8 mouse cellular contexts compared by ENCODE assay signal in genomic region chr4:46650086-46650753, GRCm38 (mm10). TPM values are rescaled to one million over a fixed set of nuclear protein-coding genes. Genes with fewer than 3 reads are reported as not detected.
DNase-seq lines count a peak whose midpoint lies in the region; ATAC-seq and TF ChIP-seq lines count a peak whose summit lies in the region.

TSS of gene Tbc1d2 (minus strand) at chr4:46650209.

- in situ Hi-C loops in CH12.LX (cut with MboI; ENCODE audit: low pct_ligation_motif_present, low pct_unique_long_range_greater_than_20kb, low sequenced_read_pairs), result loop anchor here (5.0 to 10.0 kb wide), 2 partner anchors 38 to 115 kb away; partner anchors contain the start of gene Trim14

- peak within 1 kb of the TSS; percentile 64 for H3K9ac ChIP-seq in CH12.LX (ENCODE audit: insufficient read depth, low read depth)
- peak within 1 kb of the TSS; percentile 62 for H3K9ac ChIP-seq in forebrain, embryonic 12.5 days
- peak within 1 kb of the TSS; percentile 86 for H3K9ac ChIP-seq in heart, embryonic 16.5 days (ENCODE audit: low read length)
- peak within 1 kb of the TSS; percentile 41 for H3K9ac ChIP-seq in liver, embryonic 14.5 days (replicated peaks)
- peak within 1 kb of the TSS; percentile 53; the same call in 1 of the 2 replicates for H3K9ac ChIP-seq in stomach, embryonic 15.5 days

- H3K36me3 ChIP-seq in CH12.LX (replicated peaks in 1 of 2; ENCODE audit: control insufficient read depth in 1 of 2, insufficient read depth in 1 of 2, low read length in 1 of 2), result no peaks in the 10 kb centered on the region
- no peaks in the 10 kb centered on the region for H3K36me3 ChIP-seq in forebrain, embryonic 12.5 days (replicated peaks)
- no peaks in the 10 kb centered on the region for H3K36me3 ChIP-seq in heart, embryonic 16.5 days (ENCODE audit: control insufficient read depth, insufficient read depth)
- H3K36me3 ChIP-seq in liver, embryonic 14.5 days (replicated peaks; ENCODE audit: control insufficient read depth, insufficient read depth, low read depth), result no peaks in the 10 kb centered on the region
- no peaks in the 10 kb centered on the region for H3K36me3 ChIP-seq in stomach, embryonic 15.5 days

- peak within 1 kb of the TSS; percentile 98 for H3K4me2 ChIP-seq in CH12.LX (ENCODE audit: insufficient read depth, low read depth, poor library complexity, severe bottlenecking)
- H3K4me2 ChIP-seq in forebrain, embryonic 12.5 days, result peak within 1 kb of the TSS; percentile 94
- peak within 1 kb of the TSS; percentile 99 for H3K4me2 ChIP-seq in heart, embryonic 16.5 days (ENCODE audit: low read depth, low read length)
- H3K4me2 ChIP-seq in liver, embryonic 14.5 days (ENCODE audit: low read depth), result peak within 1 kb of the TSS; percentile 97
- H3K4me2 ChIP-seq in stomach, embryonic 15.5 days, result peak within 1 kb of the TSS; percentile 93

- peak; percentile 37 for TF ChIP-seq RAD21 in CH12.LX (IDR thresholded peaks at IDR 0.05; ENCODE audit: low read depth, low read length)

- ATAC-seq in cerebellum, adult (ENCODE audit: insufficient number of reproducible peaks, low FRiP score, low TSS enrichment), result peak; percentile 95
- ATAC-seq in forebrain, embryonic 12.5 days (ENCODE audit: low FRiP score), result peak; percentile 97
- peak; percentile 96 for ATAC-seq in heart, embryonic 16.5 days (replicated peaks; ENCODE audit: extremely low read depth, insufficient read depth, low FRiP score)
- ATAC-seq in liver, embryonic 14.5 days (ENCODE audit: insufficient read depth), result peak; percentile 94
- peak; percentile 97 for ATAC-seq in stomach, embryonic 15.5 days (ENCODE audit: insufficient read depth, low FRiP score, low read depth)

- peaks cover 27% of the 10 kb centered on the region for H3K27me3 ChIP-seq in CH12.LX (replicated peaks)
- H3K27me3 ChIP-seq in forebrain, embryonic 12.5 days, result peaks cover 49% of the 10 kb centered on the region
- H3K27me3 ChIP-seq in heart, embryonic 16.5 days (ENCODE audit: control insufficient read depth, insufficient read depth, low read length), result peaks cover 29% of the 10 kb centered on the region
- H3K27me3 ChIP-seq in liver, embryonic 14.5 days (ENCODE audit: control insufficient read depth, insufficient read depth, low read length), result peaks cover 21% of the 10 kb centered on the region
- H3K27me3 ChIP-seq in stomach, embryonic 15.5 days (replicated peaks), result peaks cover 3% of the 10 kb centered on the region

- H3K4me3 ChIP-seq in CH12.LX (replicated peaks in 1 of 3; ENCODE audit: low read depth in 2 of 3, low read length in 2 of 3, poor library complexity in 1 of 3), result peak within 1 kb of the TSS; percentile 69 to 76 (median 75)
- peak within 1 kb of the TSS; percentile 73 for H3K4me3 ChIP-seq in forebrain, embryonic 12.5 days (replicated peaks)
- peak within 1 kb of the TSS; percentile 83 for H3K4me3 ChIP-seq in heart, embryonic 16.5 days (ENCODE audit: low read length)
- H3K4me3 ChIP-seq in liver, embryonic 14.5 days (ENCODE audit: insufficient read depth in 1 of 2, low read depth in 2 of 2, low read length in 2 of 2), result peak within 1 kb of the TSS; percentile 61 to 81
- peak within 1 kb of the TSS; percentile 71 for H3K4me3 ChIP-seq in stomach, embryonic 15.5 days (replicated peaks)

- H3K4me1 ChIP-seq in CH12.LX (ENCODE audit: control insufficient read depth in 1 of 2, insufficient read depth in 2 of 2), result peaks cover 0 to 17% of the 10 kb centered on the region in 2 experiments; a peak in 2 of 4 replicates
- H3K4me1 ChIP-seq in forebrain, embryonic 12.5 days, result peaks cover 12% of the 10 kb centered on the region; the same call in 1 of the 2 replicates
- H3K4me1 ChIP-seq in heart, embryonic 16.5 days (ENCODE audit: control insufficient read depth, insufficient read depth, low read length), result peaks cover 3% of the 10 kb centered on the region
- H3K4me1 ChIP-seq in liver, embryonic 14.5 days (replicated peaks; ENCODE audit: control insufficient read depth in 2 of 2, insufficient read depth in 2 of 2, low read length in 1 of 2), result peaks cover 11% of the 10 kb centered on the region in 2 experiments
- H3K4me1 ChIP-seq in stomach, embryonic 15.5 days, result peaks cover 7% of the 10 kb centered on the region; the same call in 1 of the 2 replicates

- peak; percentile 89 for DNase-seq in CH12.LX (ENCODE audit: extremely low read depth)
- DNase-seq in kidney, postnatal 25 days, result peak; percentile 96 to 97
- DNase-seq in liver, embryonic 14.5 days (ENCODE audit: low read depth in 3 of 3, low spot score in 3 of 3), result peak; percentile 73 to 80 (median 76)
- DNase-seq in neural tube, embryonic 10.5 days (ENCODE audit: extremely low spot score, low spot score), result peak; percentile 95

- dilution Hi-C loops in CH12.LX (cut with MboI; ENCODE audit: extremely low pct_ligation_motif_present, extremely low pct_unique_long_range_greater_than_20kb, low sequenced_read_pairs), result no loop called here

- no peak for TF ChIP-seq EP300 in CH12.LX (IDR thresholded peaks at IDR 0.05; ENCODE audit: low read length)
- no peak for TF ChIP-seq EP300 in liver, embryonic 14.5 days (IDR thresholded peaks at IDR 0.05; ENCODE audit: low read depth)

- peak; percentile 91 for TF ChIP-seq POLR2A in CH12.LX (IDR thresholded peaks at IDR 0.05; ENCODE audit: low read depth, low read length)

- no peaks in the 10 kb centered on the region for H3K79me2 ChIP-seq in CH12.LX (replicated peaks; ENCODE audit: control insufficient read depth, extremely low read depth, insufficient read depth, poor library complexity, severe bottlenecking)

- peak in 1 of 2 experiments; percentile 56; a peak in 2 of 4 replicates for TF ChIP-seq CTCF in CH12.LX (conservative IDR thresholded peaks at IDR 0.05 in 1 of 2, IDR thresholded peaks at IDR 0.05 in 1 of 2; ENCODE audit: low read depth in 2 of 2, low read length in 2 of 2)
- TF ChIP-seq CTCF in liver, embryonic 14.5 days (IDR thresholded peaks at IDR 0.05; ENCODE audit: low read depth), result peak; percentile 61

- no peaks in the 10 kb centered on the region for H3K9me3 ChIP-seq in CH12.LX (replicated peaks; ENCODE audit: low read length)
- H3K9me3 ChIP-seq in forebrain, embryonic 12.5 days, result no peaks in the 10 kb centered on the region
- no peaks in the 10 kb centered on the region for H3K9me3 ChIP-seq in heart, embryonic 16.5 days (replicated peaks; ENCODE audit: control insufficient read depth, low read length)
- H3K9me3 ChIP-seq in liver, embryonic 14.5 days (ENCODE audit: control insufficient read depth, low read length), result no peaks in the 10 kb centered on the region
- no peaks in the 10 kb centered on the region for H3K9me3 ChIP-seq in stomach, embryonic 15.5 days

- no peak within 1 kb of the TSS for H3K27ac ChIP-seq in CH12.LX (ENCODE audit: insufficient read depth, low read depth)
- H3K27ac ChIP-seq in forebrain, embryonic 12.5 days, result peak within 1 kb of the TSS; percentile 70; the same call in 1 of the 2 replicates
- H3K27ac ChIP-seq in heart, embryonic 16.5 days (ENCODE audit: low read length), result peak within 1 kb of the TSS; percentile 82
- H3K27ac ChIP-seq in liver, embryonic 14.5 days, result no peak within 1 kb of the TSS; the same call in 1 of the 2 replicates
- H3K27ac ChIP-seq in stomach, embryonic 15.5 days, result peak within 1 kb of the TSS; percentile 84

- WGBS in forebrain, embryonic 12.5 days, result under 1% methylated on average over 67 of the region's 69 CpGs
- under 1% methylated on average over 69 of the region's 69 CpGs for WGBS in heart, embryonic 16.5 days
- under 1% methylated on average over 69 of the region's 69 CpGs for WGBS in liver, embryonic 14.5 days (ENCODE audit: insufficient replicate concordance)
- under 1% methylated on average over 68 of the region's 69 CpGs for WGBS in stomach, embryonic 15.5 days

TF ChIP-seq in CH12.LX, 34 proteins besides CTCF, POLR2A, EP300 and RAD21:
- TF ChIP-seq TBP (conservative IDR thresholded peaks at IDR 0.05; ENCODE audit: low read depth, low read length), result 0 out of 2 replicates have a peak, but pooled peaks have one; percentile 29
- TF ChIP-seq MAX (IDR thresholded peaks at IDR 0.05; ENCODE audit: low read length), result peak; percentile 40
- TF ChIP-seq ETS1 (conservative IDR thresholded peaks at IDR 0.05; ENCODE audit: low read depth, low read length), result no peak
- TF ChIP-seq POLR2AphosphoS2 (IDR thresholded peaks at IDR 0.05; ENCODE audit: low read depth, low read length), result no peak
- peak; percentile 67; the same call in 1 of the 2 replicates for TF ChIP-seq MXI1 (IDR thresholded peaks at IDR 0.05; ENCODE audit: low read depth, low read length)
- peak; percentile 90 for TF ChIP-seq NELFE (IDR thresholded peaks at IDR 0.05; ENCODE audit: low read depth, low read length)
- TF ChIP-seq UBTF (IDR thresholded peaks at IDR 0.05; ENCODE audit: low read depth, low read length), result no peak
- peak; percentile 82 for TF ChIP-seq MYC (IDR thresholded peaks at IDR 0.05; ENCODE audit: low read depth, low read length)
- TF ChIP-seq BHLHE40 (IDR thresholded peaks at IDR 0.05; ENCODE audit: low read depth, low read length), result peak; percentile 95
- TF ChIP-seq HCFC1 (IDR thresholded peaks at IDR 0.05; ENCODE audit: low read depth, low read length), result peak; percentile 59
- peak; percentile 7; the same call in 1 of the 2 replicates for TF ChIP-seq USF1 (IDR thresholded peaks at IDR 0.05; ENCODE audit: low read depth, low read length)
- peak; percentile 94 for TF ChIP-seq ELF1 (IDR thresholded peaks at IDR 0.05; ENCODE audit: low read depth, low read length)
- TF ChIP-seq IRF4 (IDR thresholded peaks at IDR 0.05; ENCODE audit: low read depth, low read length), result peak; percentile 28; the same call in 1 of the 2 replicates
- peak; percentile 29; the same call in 1 of the 2 replicates for TF ChIP-seq SMC3 (IDR thresholded peaks at IDR 0.05; ENCODE audit: low read depth, low read length)
- TF ChIP-seq ZMIZ1 (IDR thresholded peaks at IDR 0.05; ENCODE audit: low read depth, low read length), result peak; percentile 65; the same call in 1 of the 2 replicates
- TF ChIP-seq TCF12 (IDR thresholded peaks at IDR 0.05; ENCODE audit: low read depth, low read length), result peak; percentile 77
- TF ChIP-seq ZC3H11A (IDR thresholded peaks at IDR 0.05; ENCODE audit: low read depth, low read length), result no peak
- peak; percentile 65 for TF ChIP-seq NRF1 (IDR thresholded peaks at IDR 0.05; ENCODE audit: low read depth, low read length)

RNA-seq across cellular contexts. Expression of gene Tbc1d2, which starts in this region (rescaled TPM):
- 0.59 and 1.1 TPM in 2 replicates for total RNA-seq in CH12.LX (2012; rRNA removed)
- 0.12 TPM in 2 replicates for total RNA-seq in CH12.LX (2014; rRNA removed)
- 0.27 and 0.29 TPM in 2 replicates for polyA plus RNA-seq in CH12.LX (2012; ENCODE audit: insufficient read length, low read depth)
- 0.83 and 0.98 TPM in 2 replicates for polyA plus RNA-seq in forebrain, embryonic 12.5 days (2016; fragmentation: Nextera tagmentation; extraction: Ambion mirVana)
- 0.80 and 1.1 TPM in 2 replicates for polyA plus RNA-seq in heart, embryonic 16.5 days (2015; fragmentation: Nextera tagmentation; extraction: Ambion mirVana)
- polyA plus RNA-seq in liver, embryonic 14.5 days (2012; rRNA removed), result 0.44 TPM in 2 replicates
- polyA plus RNA-seq in liver, embryonic 14.5 days (2014; fragmentation: Nextera tagmentation; extraction: Ambion mirVana), result 0.29 and 0.39 TPM in 2 replicates
- polyA plus RNA-seq in stomach, embryonic 15.5 days (2015; fragmentation: Nextera tagmentation; extraction: Ambion mirVana), result 2.9 and 3.4 TPM in 2 replicates

Comparison
In these comparisons a context has a peak if more than half of its experiments do, and no peak if none do; other contexts are left out.
1. Peak in ATAC-seq, H3K4me3 ChIP-seq, H3K27ac ChIP-seq, H3K9ac ChIP-seq and H3K4me2 ChIP-seq in forebrain, embryonic 12.5 days; RNA of the gene not detected or under 1 TPM.
2. Peak in DNase-seq, ATAC-seq, H3K4me3 ChIP-seq, H3K9ac ChIP-seq and H3K4me2 ChIP-seq in liver, embryonic 14.5 days; RNA of the gene not detected or under 1 TPM.
3. H3K27ac ChIP-seq: peak in heart, embryonic 16.5 days (single experiment) and stomach, embryonic 15.5 days (single experiment); none in CH12.LX (single experiment) and liver, embryonic 14.5 days (single experiment).
4. Peak in every context shown above with its lines, with median percentiles within 50 percentile points of each other: DNase-seq, H3K4me2 ChIP-seq, H3K4me3 ChIP-seq, H3K9ac ChIP-seq and ATAC-seq.